Mouse (Mus musculus) erythroblast, embryonic 14.5 days (primary cell): ENCODE measurements around the gene Meis2.

Experiments
- GATA1 ChIP-seq: IDR thresholded peaks from 2 replicates; pipeline ENCODE4 v1.6.1; 2012; ENCODE audit warnings: low read length, inconsistent platforms, mixed read lengths
- TAL1 ChIP-seq: IDR thresholded peaks from 3 replicates; pipeline ENCODE4 v1.6.1; 2012; ENCODE audit warnings: low read length, inconsistent platforms, mixed read lengths

- TF ChIP-seq GATA1, result no peak
- no peak for TF ChIP-seq TAL1
Measured at GRCm38 (mm10) chr2:115934299-115934698, 131.3 kb downstream of the Meis2 start.
